Mouse (Mus musculus) heart, adult 18-20 months (tissue): Measurements from ENCODE around the gene Uggt1. TPM values are rescaled to one million over a fixed set of nuclear protein-coding genes. Genes with fewer than 3 reads are reported as not detected.

ENCODE experiments used
- DNase-seq, 2 experiments: peaks; one replicate each; pipeline ENCODE4 v3.0.0; 2021 to 2022; ENCODE audit warnings: mixed read lengths in 1 of 2
- microRNA-seq, 2 experiments: library from miRNA; unstranded; fragments of <30 nt; microRNA quantifications; one replicate each; pipeline ENCODE4 v1.2.0; 2022
- total RNA-seq, 2 experiments: library from RNA; stranded (reverse); gene quantifications; 2 replicates each; pipeline ENCODE4 v1.2.3; 2021

The Uggt1 gene
- total RNA-seq, 2 experiments from 2014 or later = 26.3 to 28.2 TPM

- no peak for DNase-seq
These were observed 128.0 kb downstream of the Uggt1 start for GRCm38 (mm10) chr1:36116488-36116887.

DNA sequence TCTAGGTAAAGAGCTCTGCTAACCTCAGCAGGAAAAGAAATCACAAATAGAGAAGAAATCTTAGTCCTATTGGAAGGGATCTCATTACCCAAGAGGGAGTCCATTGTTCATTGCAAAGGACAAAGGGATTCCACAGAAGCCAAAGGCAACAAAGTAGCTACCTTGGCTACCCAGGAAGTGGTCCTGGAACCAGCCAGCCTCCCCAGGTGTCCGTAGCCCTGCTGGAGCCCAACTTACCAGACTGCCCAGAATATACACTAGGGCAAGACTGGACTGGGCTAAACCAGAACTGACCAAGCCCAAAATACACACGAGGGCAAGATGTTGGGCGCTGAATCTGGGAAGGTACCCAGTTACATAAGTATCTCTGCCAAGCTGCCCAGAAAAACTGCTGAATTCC lies 129.7 kb downstream of the Uggt1 start:
- no peak for DNase-seq

- no peak for DNase-seq
These were observed 130.8 kb downstream of the Uggt1 start for GRCm38 (mm10) chr1:36113670-36114069.

DNA sequence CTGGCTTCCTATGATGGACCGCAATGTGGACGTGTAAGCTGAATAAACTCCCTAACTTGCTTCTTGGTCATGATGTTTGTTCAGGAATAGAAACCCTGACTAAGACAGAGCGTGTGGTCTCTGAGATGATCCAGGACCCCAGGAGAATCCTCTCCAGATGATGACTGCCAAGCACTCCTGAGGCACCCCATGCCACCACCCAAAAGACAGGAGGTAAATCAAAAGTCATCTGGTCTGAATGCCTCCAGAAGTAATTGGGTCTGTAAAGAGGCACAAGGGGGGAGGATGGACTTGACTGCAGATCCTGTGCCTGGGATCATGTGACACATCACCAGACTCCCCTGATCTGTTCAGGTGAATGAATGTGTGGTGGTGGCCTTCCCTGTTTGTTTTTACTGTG lies 131.9 kb downstream of the Uggt1 start:
- DNase-seq = no peak

- no peak for DNase-seq
These were observed 134.5 kb downstream of the Uggt1 start for GRCm38 (mm10) chr1:36109987-36110386.

GRCm38 (mm10) chr1:36105917-36106706 lies 138.4 kb downstream of the Uggt1 start:
- DNase-seq = no peak

DNA sequence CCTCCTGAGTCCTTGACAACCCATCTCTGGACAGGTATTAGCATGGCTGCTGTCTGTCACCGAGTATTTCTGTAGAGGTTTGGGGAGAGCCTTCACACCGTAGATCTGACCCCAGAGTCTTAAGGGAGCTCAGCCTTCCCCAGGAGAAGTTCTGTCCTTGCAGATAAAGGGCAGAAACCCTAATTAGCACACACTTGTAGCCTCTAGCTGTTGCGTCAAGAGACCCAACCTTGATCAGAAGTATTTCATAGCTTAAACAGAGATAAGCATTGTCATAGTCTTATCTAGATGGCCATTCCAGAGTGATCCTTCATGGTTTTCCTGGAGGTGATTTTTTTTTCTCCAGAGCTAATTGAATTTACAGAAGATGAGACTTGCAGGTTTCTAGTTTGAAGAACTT lies 144.1 kb downstream of the Uggt1 start:
- DNase-seq = no peak

DNA sequence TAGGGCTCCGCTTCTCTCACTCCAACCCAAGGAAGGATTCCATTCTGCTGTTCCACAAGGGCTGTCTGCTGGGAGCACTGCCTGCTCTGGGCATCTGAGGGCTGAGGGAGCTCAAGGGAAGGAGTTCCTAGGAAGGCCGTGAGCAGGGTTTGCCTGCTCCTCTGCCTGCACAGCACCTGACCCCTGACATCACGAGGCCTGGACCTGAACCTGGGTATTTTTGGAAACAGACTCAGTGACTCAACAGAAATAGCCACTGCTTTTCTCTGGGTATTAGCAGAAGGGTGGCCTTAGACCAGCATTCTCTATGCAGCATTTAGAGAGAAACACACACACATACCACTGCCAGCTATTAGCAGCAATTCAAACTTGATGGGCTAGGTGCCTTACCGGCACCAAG lies 146.1 kb downstream of the Uggt1 start:
- DNase-seq = peak; percentile 37 to 38

GRCm38 (mm10) chr1:36095423-36096272 lies 148.9 kb downstream of the Uggt1 start:
- peak in 1 of 2 experiments; percentile 29 for DNase-seq

DNA sequence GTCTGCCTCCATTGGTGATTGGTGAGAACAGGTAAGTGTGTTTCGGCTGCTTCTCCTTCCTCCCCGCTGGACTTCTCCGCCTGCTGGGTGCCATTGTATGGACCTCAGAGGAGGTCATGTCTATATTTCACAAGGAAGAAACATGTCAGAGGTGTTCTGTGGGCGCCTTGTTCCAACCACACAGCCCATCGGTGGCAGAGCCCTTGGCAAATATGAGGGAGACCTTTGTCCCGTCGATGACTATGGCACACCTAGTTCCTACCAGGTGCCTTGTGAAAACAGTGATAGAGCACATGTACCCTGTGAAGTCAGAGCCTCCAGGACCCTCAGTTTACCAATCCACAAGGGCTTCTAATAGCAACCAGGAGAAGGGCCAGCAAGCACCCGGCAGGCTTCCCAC lies 150.8 kb downstream of the Uggt1 start:
- DNase-seq = no peak

DNA sequence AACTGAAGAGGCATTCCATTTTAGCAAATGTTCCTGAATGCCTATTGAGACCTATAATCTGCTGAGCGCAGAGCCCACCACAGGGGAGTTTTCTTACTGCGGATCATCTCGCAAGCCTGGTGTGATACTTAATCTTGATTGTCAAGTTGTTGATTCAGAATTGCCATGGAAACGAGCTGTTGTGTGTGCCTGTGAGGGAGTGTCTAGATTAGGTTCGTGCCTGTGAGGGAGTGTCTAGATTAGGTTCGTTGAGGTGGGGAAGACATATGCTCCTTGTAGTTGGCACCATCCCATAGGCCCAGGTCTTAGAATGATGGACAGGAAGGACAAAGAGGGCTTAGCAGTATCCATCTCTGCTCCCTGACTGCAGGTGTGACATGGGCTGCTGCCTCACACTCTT lies 153.3 kb downstream of the Uggt1 start:
- no peak for DNase-seq

GRCm38 (mm10) chr1:36090722-36091110 lies 153.8 kb downstream of the Uggt1 start:
- DNase-seq = no peak

Small RNA genes within 50 kb of the gene (microRNA-seq; reads per million reads assigned to microRNA genes)
- gene Mir6897 = 1.1 reads per million in 2 experiments

Other genes with a start within 250 kb of the Uggt1 start
- 10 to 100 TPM; 19.7 to 21.3 TPM for gene Hs6st1, start 176.3 kb downstream of the Uggt1 start, total RNA-seq
- gene Neurl3, start 30.0 kb upstream of the Uggt1 start, total RNA-seq = 1 to 10 TPM; 3.2 to 3.4 TPM
- gene Arid5a, start 63.0 kb upstream of the Uggt1 start, total RNA-seq = 10 to 100 TPM; 10.8 to 12.7 TPM
- 10 to 100 TPM; 55.4 to 62.3 TPM for gene Kansl3, start 124.5 kb upstream of the Uggt1 start, total RNA-seq
- gene Fer1l5, start 127.6 kb upstream of the Uggt1 start, total RNA-seq = not detected
- gene Lman2l, start 200.6 kb upstream of the Uggt1 start, total RNA-seq = 10 to 100 TPM; 26.8 to 29.5 TPM
- gene Cnnm4, start 226.9 kb upstream of the Uggt1 start, total RNA-seq = 1 to 10 TPM; 3.8 to 4.3 TPM